In the genomic region with DNA sequence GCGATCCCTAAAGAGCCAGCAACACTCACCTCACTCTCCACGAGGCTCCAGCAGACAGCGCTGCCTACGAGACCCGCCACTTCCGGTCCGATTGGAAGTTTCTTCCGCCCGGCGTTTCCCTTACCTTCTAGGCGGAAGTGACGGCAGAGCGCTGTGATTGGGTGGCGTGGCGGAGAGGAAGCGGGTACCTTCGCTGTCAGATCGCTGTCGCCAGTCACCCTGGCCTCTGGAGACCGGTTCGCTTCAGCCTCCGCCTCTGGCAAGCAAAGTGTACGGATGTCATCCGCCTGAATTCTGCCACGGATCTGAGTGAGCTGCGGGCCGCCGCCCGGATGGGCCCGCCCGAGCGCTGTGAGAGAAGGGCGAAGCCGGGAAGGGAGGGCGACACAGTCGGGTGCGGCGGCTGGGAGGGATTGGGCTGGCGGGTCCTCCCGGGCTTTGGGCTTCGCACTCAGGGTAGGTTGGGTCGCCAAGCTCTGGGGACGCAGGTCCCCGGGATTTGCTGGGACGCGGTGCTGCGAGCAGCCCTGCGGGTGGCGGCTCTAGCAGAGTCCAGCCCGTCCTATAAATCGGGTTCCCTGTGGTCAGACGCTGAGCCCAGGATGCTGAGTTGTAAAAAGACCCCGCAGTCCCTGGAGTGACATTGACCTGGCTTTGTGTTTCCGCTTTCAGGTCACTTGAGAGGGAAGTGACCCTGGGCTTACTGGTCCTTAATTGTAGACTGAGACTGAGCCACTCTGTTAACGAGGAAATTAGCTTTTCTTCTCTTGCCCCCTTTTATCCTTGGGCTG, we compare ENCODE assay signal across 8 mouse cellular contexts. TPM values are rescaled to one million over a fixed set of nuclear protein-coding genes. Genes with fewer than 3 reads are reported as not detected.
DNase-seq lines count a peak whose midpoint lies in the region; ATAC-seq lines count a peak whose summit lies in the region.

A gene (plus strand): TSS at position 67 of the 791 bp plus-strand sequence.
A gene (minus strand): TSS at position 93 of the 791 bp plus-strand sequence.

- peak; percentile 92 for DNase-seq in NIH3T3 (ENCODE audit: low read depth)
- DNase-seq in cerebellum, postnatal 10 days: peak; percentile 96
- peak; percentile 87 to 93 for DNase-seq in frontal cortex, postnatal 10 days (ENCODE audit: low spot score in 2 of 2)
- peak; percentile 92 to 96 for DNase-seq in layer of hippocampus, postnatal 14 days (ENCODE audit: low spot score in 2 of 2)
- peak; percentile 97 for DNase-seq in lung, postnatal 14 days
- peak; percentile 94 for DNase-seq in retina, adult 2 months (ENCODE audit: low read depth, low spot score)
- DNase-seq in thymus, postnatal 36 days: peak; percentile 92 to 94

- peak within 1 kb of the TSS; percentile 90 for H3K27ac ChIP-seq in hindbrain, embryonic 12.5 days

- peaks cover 23% of the 10 kb centered on the region for H3K36me3 ChIP-seq in hindbrain, embryonic 12.5 days

- peak within 1 kb of the TSS; percentile 79 for H3K4me3 ChIP-seq in hindbrain, embryonic 12.5 days

- peaks cover 19% of the 10 kb centered on the region for H3K4me1 ChIP-seq in hindbrain, embryonic 12.5 days

- peak; percentile 99 for ATAC-seq in hindbrain, embryonic 12.5 days (ENCODE audit: low FRiP score)

- H3K27me3 ChIP-seq in hindbrain, embryonic 12.5 days: no peaks in the 10 kb centered on the region

- H3K9ac ChIP-seq in hindbrain, embryonic 12.5 days: peak within 1 kb of the TSS; percentile 92

- no peaks in the 10 kb centered on the region for H3K9me3 ChIP-seq in hindbrain, embryonic 12.5 days (replicated peaks)

- peak within 1 kb of the TSS; percentile 80 for H3K4me2 ChIP-seq in hindbrain, embryonic 12.5 days (replicated peaks)

- under 1% methylated on average over 55 of the region's 55 CpGs for WGBS in hindbrain, embryonic 12.5 days

RNA-seq across cellular contexts. Expression of the first gene that starts in this region (rescaled TPM):
- 37.6 and 42.1 TPM in 2 replicates for polyA plus RNA-seq in hindbrain, embryonic 12.5 days (2016; fragmentation: Nextera tagmentation; extraction: Ambion mirVana)
- total RNA-seq in layer of hippocampus, postnatal 14 days (2021): 10 to 100 TPM; 31.1 to 32.7 TPM

RNA-seq across cellular contexts. Expression of the second gene that starts in this region (rescaled TPM):
- polyA plus RNA-seq in hindbrain, embryonic 12.5 days (2016; fragmentation: Nextera tagmentation; extraction: Ambion mirVana): 45.1 and 45.7 TPM in 2 replicates
- total RNA-seq in layer of hippocampus, postnatal 14 days (2021): 10 to 100 TPM; 18.4 to 21.6 TPM

Comparison
In these comparisons a context has a peak if more than half of its experiments do, and no peak if none do; other contexts are left out.
1. Peak in every context shown above with its lines: DNase-seq, ATAC-seq, H3K4me3 ChIP-seq and H3K27ac ChIP-seq.